Mouse (Mus musculus): ENCODE measurements around the gene Dok3.

Gene Dok3

DNA sequence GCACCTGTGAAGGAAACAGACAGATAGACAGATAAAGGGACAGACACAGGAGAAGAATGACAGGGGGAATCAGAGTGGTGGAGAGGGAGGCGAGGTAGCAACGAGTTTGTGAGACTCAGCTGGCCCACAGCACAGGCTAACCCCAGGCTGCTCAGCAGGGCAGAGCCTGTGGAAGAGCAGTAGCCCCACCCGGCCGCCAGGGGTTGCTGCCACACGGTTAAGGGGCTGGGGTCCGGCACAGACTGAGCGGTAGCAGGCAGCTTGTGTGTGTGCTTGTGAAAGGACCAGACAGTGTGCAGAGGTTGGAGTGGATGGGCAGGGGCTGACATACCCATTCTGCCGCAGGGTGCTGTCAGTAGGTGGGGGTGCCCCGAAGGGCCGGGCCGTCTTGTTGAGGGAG, 21.2 kb downstream of the Dok3 start:
- no peak for DNase-seq (ENCODE audit: low spot score in 2 of 2)

DNA sequence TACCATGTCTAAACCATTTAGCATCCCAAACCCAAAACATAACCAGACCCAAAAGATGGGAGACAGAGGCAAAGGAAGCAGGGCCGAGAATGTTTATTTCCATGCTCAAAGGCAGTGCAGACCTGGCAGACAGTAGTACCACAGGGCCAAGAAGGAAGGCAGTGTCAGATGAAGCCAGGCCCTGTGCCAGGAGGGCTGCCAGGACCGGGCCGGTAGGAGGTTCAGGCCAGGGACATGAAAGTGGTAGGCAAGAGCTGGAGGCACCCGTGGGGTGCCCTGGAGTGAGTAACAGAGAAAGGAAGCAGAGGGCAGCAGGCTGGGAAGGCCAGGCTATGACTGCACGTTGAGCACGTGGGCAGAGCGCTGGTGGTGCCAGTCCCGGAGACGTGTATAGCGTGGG, 22.4 kb downstream of the Dok3 start:
- DNase-seq (ENCODE audit: low spot score in 2 of 2): no peak

DNA sequence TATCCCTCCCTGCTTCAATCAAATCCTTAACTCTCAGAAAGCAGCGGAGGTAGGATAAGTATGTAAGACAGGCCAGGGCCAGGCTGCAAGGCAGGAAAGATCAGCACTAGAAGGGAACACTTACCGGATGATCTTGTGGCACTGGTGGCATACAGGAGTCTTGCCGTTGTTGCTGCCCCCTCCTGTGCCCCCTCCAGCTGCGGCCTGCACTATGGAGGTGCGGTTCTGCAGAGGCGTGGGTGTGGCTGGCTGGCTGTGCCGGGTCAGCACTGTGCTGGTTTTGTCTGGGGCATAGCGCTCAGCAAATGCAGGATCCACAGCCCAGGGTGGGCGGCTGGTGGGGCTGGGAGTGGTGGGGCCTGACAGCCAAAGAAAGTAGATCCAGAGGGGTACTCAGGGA, 23.3 kb downstream of the Dok3 start:
- no peak for DNase-seq (ENCODE audit: low spot score in 2 of 2)

DNA sequence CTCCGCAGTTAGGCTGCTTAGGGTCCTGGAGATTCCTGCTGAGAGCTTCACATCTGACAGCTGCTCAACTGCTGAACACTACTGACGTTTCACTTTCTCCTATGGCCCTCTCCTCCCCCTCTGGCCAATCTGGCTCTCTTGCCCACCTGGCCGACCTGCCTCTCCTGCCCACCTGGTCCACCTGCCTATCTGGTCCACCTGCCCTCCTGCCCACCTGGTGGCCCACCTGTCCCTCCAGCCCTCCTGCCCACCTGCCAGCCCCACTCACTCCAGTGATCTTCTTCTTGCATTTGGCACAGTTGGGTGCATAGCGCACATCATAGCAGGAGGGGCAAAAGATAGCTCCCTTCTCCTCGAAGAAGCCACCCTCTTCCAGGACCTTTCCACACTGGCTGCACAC, 24.7 kb downstream of the Dok3 start:
- DNase-seq (ENCODE audit: low spot score in 2 of 2): no peak

DNA sequence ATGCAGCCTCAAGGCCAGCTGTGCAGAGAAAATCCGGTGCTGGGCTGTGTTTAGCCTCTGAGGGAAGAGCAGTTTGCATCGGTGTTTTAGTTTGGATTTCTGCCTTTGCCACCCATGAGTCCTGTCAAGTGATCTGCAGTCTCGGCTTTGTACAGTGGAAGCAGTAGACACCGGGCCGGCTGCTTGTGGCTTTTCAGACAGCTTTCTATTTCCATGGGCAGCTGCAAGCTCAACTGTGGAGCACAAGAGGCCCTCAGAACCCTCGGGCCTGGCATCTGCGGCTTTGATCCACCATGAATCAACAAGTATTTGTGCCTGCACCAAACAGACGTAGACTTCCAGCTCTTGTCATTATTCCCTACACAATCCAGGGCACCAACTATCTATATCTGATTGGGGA, 26.7 kb downstream of the Dok3 start:
- no peak for DNase-seq (ENCODE audit: low spot score in 2 of 2)

DNA sequence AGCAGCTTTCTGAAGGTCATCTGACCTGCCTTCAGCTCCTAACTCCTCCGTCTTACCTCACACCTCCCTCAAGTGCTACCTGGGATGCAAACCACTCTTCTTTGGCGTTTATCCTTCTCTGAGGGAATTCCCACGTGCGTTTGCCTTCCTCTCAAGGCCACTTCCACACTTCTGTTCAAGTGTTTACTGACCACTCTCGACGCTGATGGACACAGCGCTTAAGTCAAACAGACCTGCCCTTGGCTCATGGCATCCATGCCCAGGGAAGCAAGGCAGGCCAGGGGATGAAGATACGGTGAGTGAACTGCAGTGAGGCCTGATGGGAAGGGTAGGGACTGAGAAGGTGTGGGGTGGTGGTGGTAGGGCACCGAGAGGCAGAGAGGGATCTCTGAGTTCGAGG, 28.5 kb downstream of the Dok3 start:
- no peak for DNase-seq (ENCODE audit: low spot score in 2 of 2)

DNA sequence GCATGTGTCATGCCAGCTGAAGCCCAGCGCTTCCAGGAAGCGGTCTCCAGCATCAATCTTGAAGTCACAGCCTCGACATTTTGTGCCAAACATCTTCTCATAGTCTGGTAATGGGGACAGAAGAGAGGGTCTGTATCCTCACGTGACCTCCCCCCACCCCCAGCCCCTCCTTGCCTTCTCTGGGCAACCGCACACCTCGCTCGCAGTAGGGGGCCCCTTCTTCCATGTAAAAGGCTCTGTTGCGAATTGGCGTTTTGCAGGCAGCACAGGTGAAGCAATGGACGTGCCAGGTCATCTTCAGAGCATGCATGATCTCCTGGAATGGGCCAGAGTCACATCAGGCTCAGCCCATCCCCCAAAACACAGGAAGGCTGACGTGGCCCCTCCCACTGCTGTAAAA, 30.2 kb downstream of the Dok3 start:
- no peak for DNase-seq (ENCODE audit: low spot score in 2 of 2)

DNA sequence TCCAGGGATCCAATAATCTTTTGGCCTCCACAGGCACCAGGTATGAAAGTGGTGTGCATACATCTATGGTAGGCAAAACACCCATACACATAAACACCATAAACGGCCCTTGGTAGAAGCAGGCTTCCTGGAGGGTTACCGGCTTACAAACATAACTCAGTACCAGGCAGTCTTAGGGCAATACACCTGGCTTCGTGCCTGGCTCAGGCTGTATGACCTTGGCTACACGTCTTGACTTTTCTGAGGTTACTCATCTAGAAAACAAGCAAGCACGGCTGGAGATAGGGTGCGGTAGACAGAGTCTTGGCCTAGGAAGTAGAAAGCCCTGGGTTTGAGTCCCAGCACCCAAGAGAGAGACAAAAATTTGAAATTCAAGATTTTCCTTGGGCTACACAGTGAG, 32.4 kb downstream of the Dok3 start:
- no peak for DNase-seq (ENCODE audit: low spot score in 2 of 2)

DNA sequence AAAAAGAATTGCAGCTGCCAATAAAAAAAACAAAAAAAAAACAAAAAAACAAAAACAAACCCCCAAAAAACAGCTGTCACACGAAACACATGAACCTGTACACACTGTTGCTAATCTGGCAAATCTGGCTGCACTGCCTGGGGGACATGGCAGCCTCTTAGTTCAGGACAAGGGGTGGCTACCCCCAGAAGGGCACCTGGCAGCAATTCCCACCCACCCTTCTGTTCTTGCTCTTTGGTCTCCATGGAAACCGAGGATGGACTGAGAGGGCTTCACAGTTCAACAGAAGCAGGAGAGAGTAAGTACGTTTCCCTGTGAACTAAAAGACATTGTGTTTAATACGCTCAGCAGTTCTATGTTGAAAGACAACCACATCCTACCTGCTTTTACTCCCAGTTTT, 33.4 kb downstream of the Dok3 start:
- no peak for DNase-seq (ENCODE audit: low spot score in 2 of 2)

DNA sequence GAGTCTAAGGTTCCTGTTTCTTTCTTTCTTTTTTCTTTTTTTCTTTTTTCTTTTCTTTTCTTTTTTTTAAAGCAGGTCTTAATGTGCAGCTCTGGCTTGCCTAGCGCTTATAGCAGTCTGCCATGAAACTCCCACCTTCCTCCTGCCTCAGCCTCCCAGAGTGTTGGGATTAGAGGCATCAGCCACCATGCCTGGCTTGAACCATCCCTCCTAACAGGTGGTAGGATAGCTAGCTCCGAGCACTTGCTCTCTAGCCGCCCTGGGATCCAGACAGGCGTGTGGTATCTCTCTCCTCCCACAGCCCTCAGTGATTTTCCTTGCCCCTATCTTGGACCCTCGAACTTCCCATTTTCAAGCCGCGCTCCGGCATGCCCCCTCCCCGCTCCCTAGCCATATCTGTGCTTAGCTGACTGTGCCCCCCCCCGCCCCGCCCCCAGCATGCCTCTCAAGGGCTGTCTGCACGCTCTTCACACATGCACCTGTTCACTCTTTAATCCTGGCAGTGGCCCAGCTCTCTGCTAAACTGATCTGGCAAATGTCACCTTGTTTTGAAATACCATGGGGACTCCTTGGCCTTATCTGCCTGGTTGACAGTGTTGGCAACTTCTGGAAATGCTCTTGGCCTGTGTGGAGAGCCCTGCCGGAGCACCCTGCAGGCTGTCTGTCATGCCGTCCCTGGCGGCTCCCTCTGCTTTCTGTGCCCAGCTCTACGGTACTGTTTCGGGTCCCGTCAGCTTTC, 34.0 kb downstream of the Dok3 start:
- DNase-seq (ENCODE audit: low spot score in 2 of 2): no peak

DNA sequence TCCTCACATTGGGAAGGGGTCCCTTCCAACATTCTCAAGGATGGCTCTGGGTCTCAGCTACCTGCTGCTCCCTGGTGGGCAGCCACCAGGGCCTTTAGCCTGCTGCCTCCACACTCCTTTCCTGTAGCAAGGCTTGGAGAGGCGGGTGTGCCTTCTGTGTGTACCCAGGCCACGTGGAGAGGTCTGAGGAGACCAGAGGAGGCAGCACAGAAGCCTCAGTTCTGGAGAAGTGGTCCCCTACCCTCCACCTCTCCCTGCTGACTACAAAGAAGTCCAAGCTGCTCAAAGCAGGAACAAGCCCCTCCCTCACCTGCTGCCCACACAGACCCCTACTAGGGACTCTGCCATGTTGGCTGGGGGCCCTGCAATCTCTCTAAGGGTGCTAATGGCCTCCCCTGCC, 34.8 kb downstream of the Dok3 start:
- DNase-seq (ENCODE audit: low spot score in 2 of 2): no peak

DNA sequence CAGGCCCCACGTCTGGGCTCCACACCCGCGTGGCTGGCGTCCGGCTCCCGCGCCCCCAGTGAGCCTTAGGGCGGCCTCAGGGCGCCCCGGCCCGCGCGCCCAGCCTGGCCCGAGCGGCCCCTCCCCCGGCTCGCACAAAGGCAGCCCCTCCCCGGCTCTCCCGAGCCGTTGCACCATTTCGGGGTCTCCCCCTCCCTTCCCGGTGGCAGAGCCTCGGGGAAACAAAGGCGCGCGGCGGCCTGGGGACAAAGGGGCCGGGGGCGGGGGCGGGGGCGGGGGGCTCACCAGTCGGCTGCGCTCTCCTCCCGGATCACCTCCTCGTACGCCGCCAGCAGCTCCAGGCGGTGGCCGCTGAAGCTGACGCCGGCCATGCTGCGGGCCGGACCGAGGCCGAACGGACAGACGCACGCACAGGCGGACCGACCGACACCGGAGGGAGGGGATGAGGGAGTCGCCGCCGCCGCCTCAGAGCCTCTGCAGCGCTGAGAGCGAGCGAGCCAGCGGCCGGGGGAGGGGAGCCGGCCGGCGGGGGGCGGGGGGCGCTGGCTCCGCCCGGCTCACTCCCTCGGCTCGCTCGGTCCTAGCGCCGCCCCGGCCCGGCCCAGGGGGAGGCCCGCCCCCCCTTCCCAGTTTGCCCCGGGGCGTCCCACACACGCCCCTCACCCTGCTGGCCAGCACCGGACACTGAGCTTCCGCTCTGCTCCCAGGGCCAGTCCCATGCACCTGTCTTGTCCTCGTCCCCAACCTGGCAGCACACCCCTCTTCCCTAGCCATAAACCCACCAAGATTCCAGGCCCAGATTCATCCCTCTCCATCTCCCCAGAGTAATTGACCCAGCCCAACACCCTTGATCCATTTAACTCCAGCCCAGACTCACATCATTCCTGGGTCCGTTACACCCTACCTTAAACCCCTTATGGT, 41.3 kb downstream of the Dok3 start, which contains the start of gene Dbn1:
TSS of gene Dbn1 (minus strand) at position 534 of the 921 bp plus-strand sequence.
- DNase-seq (ENCODE audit: low spot score in 2 of 2): no peak

DNA sequence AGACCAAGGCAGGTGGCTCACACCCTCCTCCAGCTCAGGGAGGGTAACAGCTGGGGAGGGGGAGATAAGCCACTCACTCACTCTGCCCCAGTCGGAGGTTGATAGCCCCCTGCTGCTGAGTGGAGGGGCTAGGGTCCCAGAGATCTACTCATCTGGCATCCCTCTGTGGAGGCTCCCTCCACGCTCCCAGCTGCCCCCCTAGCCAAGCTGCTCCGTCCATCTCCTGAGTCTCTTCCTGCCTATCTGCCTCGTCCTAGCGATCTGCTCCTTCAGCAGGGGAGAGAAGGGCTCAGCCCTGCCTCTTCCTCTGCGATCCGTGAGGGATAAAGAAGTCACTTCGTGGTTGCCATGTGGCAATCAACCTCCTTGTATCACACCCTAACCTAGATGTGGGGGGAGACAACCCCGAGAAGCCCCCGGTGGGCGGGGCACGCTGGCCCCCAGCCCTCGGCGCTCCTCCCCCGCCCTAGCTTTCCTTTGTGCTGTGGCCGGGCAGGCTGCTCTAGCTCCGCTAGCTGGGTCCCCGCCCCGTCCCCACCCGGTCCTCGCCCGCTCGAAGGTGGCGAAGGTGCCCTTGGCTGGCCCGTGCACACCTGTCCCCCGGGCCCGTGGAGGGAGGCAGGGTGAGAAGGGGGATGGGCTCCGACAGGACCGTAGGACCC, 42.0 kb downstream of the Dok3 start:
- DNase-seq (ENCODE audit: low spot score in 2 of 2): no peak

DNA sequence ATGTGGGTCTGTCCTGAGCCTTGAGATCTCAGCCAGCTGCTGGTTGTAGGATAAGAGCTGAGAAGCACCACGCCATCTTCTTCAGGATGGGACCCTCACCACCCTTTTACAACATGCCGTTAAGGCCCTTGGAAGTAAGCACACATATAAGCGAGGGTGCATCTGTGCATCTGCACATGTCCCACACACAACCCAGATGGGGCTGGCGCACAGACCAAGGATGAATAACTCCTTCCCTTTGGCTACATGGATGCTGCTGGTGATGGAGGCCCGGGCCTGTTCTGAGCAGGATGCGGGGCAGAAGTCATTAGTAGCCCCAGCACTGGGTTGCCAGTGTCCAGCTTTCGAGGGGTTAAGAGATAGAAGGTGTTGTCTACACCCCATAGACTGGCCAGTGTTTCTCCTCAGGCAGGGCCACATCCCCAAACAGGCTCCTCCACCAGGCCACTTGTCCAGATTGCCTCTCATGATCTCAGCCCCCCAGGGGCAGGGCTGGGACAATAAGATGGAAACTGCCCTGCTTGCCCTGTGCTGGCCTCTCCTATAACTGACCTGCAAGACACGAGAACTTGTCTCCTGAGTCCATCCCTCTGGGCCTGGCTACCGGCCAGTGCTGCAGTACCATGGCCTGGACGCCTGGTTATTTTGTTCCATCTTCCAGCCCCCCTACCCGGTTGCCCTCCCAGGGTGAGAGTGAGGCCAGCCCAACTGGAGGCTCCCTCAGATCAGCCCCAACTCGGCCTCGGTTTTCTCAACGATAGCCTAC, 42.9 kb downstream of the Dok3 start:
- DNase-seq (ENCODE audit: low spot score in 2 of 2): no peak

DNA sequence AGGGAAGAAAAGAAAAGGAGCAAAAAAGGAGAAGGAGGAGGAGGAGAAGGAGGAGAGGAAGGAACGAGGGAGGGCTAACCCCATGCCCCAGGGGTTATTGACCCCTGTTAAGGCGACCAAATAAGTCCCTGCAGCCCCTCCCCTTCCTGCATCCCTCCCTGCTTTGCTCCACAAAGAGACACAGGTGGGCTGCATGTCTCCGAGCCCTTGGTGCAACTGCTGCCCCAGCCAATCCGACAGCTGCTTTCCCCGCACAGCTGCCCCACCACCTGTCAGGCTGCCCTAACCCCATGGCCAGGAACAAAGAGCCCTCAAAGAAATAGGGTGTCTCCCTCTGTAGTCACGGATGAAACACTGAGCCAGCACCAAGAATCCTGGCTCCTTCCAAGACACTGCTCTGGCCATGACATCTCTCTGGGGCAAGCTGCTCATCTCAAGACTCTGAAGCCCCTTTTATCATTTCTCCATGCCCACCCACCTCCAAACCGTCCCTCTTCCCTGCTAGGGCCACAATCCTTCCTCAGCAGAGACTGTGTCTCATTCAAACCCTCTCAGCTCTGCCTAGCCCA, 44.5 kb downstream of the Dok3 start:
- DNase-seq (ENCODE audit: low spot score in 2 of 2): no peak

DNA sequence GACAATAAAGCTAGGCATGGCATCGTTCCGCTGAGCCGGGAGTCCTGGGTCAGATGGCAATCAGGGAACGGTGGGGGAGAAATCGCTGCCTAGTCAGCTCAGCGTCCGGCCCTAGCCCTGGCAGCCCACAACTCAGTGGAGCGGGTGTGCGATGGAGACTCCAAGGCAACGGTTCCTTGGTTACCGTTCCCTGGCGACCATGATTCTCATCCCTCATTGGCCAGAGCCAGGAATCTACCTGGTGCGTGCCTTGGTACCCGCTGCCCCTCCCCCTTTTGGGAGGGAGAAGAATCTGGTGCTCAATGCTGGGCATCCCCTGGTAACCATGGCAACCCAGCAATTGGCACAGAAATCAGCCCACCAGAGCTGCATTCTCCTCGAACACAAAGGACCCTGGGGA, 45.5 kb downstream of the Dok3 start:
- DNase-seq (ENCODE audit: low spot score in 2 of 2): no peak

DNA sequence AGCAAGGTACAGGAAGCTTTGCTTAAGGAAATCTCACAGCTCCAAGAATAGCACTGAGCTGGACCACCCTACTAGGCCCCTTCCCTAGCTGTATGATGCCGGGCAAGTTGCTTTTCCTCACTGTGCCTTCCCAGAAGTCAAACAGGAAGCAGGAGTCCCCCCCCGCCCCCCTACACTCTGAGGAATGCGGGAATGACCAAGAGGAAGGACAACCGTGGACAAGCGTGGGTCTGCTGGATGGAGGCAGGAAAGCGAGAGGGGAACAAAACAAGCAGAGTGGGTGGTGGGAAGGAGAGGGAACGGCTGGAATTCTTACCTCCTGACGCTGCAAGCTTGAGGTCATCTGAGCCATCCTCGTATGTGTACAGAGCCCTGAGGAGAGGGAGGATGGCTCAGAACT, 46.0 kb downstream of the Dok3 start:
- no peak for DNase-seq (ENCODE audit: low spot score in 2 of 2)

DNA sequence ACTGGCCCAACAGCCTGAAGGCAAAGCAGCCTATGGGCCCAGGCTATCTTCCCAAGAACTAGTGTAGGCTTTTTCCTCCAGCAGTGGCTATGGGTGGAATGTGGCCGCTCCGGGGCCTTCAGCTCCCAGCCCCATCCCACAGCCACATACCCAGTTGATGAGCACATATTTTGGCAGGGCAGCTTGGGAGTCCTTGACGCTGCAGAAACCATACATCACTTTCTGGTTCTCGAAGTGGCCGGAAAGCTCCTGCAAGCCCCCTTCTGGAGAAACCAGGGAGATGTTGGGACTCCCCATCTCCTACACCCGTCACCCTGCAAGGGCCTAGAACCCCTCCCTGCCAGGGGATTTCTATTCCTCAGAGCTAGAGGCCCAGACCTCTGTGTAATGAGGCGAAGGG, 46.6 kb downstream of the Dok3 start:
- no peak for DNase-seq (ENCODE audit: low spot score in 2 of 2)

DNA sequence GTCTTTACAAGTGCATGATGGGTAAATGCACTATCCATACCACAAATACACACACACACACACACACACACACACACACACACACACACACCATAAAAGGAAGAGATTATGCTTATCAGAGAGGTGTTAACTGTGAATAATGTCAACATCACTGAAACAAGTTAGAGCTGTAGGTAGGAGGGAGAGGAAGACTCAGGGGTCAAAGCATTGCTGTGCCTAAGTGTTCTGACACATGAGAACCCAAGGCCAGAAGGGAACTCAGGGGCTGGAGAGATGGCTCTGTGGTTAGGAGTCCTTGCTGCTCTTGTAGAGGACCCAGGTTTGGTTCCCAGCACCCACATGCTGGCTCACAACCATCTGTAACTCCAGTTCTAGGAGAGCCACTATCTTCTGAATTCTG, 49.2 kb downstream of the Dok3 start:
- no peak for DNase-seq (ENCODE audit: low spot score in 2 of 2)

DNA sequence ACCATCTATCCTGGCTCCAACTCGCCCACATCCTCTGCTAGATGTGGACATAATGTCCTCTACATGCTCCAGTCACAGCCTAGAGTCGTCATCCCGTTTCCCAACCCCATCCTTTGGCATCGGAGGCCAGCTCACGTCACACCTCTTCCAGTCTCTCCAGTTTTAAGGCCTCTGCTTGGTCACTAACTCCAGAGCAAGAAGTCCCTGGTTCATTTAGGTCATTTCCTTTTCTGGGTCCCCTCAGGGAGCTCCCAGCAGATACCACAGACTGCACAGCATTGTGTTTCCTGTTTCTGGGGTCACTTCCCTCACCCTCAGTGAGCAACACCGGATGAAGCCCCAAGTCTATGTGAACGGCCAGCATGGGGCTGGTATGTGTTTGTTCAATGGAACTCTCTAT, 50.1 kb downstream of the Dok3 start:
- no peak for DNase-seq (ENCODE audit: low spot score in 2 of 2)

DNA sequence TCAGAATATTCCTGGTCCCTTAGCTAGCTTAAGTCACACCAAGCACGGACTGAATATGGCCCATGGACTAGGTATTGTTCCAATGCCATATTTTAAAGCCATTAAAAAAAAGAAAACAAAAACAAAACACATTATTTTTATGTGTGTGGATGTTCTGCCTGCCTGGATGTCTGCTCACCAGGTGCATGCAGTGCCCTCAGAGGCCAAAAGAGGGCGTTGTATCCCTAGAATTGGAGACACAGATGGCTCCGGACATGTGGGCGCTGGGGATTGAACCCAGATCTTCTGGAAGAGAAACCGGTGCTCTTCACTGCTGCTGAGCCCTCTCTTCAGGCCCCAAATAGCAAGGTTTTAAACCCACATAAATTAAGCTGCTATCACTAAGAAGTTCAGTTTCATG, 51.1 kb downstream of the Dok3 start:
- DNase-seq (ENCODE audit: low spot score in 2 of 2): peak in 1 of 2 experiments; percentile 53

DNA sequence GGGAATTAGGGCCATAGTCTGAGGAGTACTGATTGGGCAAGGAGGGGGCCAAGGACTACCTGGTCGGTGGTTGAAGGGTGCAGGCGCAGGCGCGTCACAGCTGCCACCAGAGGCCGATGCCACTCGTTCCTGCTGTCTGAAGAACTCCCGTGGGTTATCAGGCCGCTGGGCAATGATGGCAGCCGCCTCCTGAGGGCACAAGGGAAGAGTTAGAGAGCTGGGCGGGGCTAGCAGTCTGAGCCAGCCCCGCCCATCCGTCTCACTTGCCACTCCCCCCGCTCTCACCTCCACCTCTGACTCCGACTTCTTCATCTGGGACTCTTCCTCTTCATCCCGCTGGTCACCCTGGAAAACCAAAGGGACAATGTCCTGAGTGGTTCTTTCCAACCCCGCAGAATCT, 51.6 kb downstream of the Dok3 start:
- DNase-seq (ENCODE audit: low spot score in 2 of 2): no peak

Data from spleen, postnatal 10 days (tissue).